Mouse (Mus musculus) retina, embryonic 14.5 days (tissue): ENCODE measurements around the gene Cpsf3.

Experiments used
- DNase-seq: peaks from one replicate; pipeline ENCODE4 v3.0.0-alpha.2; 2015; ENCODE audit warnings: low spot score

The Cpsf3 gene

DNA sequence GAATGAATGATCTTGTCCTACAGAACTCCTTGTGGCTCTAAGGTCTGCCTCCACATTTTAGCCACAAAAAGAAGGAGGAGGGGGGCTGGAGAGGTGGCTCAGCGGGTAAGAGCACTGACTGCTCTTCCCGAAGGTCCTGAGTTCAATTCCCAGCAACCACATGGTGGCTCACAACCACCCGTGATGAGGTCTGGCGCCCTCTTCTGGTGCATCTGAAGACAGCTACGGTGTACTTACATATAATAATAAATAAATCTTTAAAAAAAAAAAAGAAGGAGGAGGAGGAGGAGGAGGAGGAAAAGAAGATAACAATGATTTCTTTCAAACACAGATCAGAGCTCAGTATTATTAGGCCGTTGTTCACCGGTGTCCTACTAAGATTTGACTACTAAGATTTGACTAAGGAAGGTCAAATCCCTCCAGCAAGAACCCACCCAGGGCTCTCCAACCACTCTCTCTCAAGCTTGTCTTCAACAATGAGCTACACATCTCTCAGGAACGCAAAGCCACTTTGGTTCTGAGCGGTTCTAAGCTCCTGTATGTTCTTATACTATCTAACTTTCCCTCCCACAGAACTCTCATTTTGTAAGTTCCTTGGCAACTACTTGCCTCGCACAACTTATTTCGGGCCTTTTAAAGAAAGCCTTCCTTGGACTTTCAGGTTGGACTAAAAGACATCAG lies at the start of gene Cpsf3:
Cpsf3 (plus strand) TSS at position 631 of the 681 bp plus-strand sequence.
- no peak for DNase-seq

GRCm38 (mm10) chr12:21241965-21242364 lies 43.2 kb upstream of the Cpsf3 start:
- DNase-seq: no peak

DNA sequence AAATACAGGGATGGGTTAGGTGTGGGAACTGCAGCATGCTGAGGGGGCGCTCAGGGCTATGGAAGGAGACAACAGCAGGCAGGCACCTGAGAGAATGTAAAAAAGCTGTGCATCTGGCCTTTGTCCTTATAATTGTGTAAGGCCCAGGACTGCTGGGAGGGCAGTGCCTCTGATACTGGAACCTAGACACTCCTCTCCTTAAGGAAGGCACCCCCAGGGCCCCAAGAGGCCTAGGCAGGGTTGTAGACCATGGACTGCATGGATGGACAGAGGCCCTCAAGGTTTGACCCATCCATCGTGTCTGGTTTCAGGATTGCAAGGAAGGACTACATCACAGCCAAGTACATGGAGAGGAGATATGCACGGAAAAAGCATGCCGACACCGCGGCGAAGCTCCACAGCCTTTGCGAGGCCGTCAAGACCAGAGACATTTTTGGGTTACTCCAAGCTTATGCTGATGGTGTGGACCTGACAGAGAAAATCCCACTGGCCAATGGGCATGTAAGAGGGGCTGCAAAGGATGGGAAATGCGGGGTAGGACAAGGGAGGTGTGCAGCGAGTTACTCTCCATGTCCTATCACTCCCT lies 40.7 kb upstream of the Cpsf3 start:
- DNase-seq: no peak

DNA sequence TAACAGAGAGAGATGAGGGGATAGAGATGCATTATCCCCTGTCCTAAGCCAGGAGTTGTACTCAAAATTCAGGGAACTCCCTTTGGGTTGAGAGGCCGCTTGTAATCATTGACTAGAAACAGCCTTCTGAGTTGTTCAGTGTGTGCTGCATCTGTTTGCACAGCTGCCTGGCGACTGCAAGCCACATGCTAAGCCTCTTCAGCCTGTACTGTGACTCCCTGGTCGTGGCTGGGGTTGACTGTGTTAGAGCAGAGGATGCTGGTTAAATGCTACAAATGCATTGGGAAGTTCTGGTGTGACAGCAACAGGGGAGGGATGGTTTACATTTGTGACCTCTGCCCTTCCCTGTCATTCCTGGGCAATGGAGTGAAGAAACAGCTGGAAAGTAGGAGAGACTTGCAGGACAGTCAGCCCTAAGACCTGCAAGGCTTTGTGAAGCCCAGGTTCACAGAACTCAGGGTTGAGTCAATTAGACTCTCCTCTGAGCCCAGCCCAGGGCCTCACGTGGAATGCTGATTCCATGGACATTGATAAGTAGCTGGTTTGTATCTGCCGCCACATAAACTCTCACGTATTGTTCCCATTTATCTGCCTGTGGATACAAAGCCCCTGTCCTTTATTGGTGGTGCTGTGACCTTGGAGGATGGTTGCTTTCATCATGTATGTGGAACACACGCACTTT lies 37.3 kb upstream of the Cpsf3 start:
- DNase-seq: no peak

GRCm38 (mm10) chr12:21260494-21261256 lies 24.5 kb upstream of the Cpsf3 start:
- DNase-seq: no peak

GRCm38 (mm10) chr12:21261521-21261920 lies 23.7 kb upstream of the Cpsf3 start:
- DNase-seq: no peak

DNA sequence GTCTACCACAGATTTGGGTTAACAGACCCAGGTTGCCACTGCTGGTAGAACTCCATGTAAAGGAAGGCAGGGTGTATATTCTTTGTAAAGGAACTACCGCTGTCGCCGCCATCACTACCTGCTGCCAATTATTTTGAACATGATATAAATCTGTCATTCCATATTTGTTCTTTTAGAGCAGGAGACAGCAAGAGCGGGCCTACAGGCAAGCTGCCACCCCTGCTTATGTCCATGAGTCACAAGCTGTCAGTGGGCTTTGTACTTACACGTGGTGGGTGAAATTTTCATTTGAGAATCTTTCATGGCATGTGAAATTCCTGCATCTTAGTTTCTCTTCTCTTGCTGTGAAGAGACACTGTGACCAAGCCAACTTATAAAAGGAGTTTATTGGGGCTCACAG lies 21.9 kb upstream of the Cpsf3 start:
- DNase-seq: no peak

DNA sequence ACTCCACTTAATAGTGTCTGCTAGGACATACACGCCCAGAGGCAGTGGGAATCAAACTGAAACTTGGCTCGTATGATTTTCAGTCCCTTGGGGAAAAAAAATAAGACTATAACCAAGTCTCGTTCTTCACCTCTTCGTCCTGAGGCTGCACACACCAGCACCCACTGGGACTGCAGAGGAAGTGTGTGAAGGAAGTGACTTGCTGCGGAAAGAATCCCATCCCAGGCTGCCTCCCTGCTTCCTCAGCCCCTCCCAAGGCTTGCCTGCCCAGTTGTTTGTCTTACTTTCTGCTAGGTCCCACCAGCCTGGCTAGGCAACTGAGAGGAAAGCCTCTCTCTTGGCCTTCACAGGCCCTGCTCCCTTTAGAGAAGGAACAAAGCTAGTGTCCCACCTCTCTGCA lies 20.9 kb upstream of the Cpsf3 start:
- no peak for DNase-seq

GRCm38 (mm10) chr12:21264970-21265369 lies 20.2 kb upstream of the Cpsf3 start:
- no peak for DNase-seq

DNA sequence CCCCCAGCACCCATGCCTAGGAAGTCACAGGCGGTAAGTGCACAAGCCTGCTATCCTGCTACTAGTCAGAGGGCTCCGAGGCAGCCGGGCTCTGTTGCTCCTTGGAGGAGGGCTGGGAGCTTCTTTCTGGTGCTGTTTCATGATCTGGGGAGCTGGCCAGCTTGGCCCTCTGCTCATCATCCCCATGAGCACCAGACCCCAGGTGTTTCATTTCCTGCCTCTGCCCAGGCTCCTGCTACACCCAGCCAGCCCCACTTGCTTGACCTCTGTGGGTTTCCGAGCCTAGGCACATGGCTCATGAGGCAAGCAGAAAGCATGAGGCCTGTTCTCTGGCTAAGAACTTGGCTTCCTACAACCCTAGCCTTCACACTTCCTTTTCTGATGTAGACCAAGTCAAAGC lies 19.7 kb upstream of the Cpsf3 start:
- no peak for DNase-seq

DNA sequence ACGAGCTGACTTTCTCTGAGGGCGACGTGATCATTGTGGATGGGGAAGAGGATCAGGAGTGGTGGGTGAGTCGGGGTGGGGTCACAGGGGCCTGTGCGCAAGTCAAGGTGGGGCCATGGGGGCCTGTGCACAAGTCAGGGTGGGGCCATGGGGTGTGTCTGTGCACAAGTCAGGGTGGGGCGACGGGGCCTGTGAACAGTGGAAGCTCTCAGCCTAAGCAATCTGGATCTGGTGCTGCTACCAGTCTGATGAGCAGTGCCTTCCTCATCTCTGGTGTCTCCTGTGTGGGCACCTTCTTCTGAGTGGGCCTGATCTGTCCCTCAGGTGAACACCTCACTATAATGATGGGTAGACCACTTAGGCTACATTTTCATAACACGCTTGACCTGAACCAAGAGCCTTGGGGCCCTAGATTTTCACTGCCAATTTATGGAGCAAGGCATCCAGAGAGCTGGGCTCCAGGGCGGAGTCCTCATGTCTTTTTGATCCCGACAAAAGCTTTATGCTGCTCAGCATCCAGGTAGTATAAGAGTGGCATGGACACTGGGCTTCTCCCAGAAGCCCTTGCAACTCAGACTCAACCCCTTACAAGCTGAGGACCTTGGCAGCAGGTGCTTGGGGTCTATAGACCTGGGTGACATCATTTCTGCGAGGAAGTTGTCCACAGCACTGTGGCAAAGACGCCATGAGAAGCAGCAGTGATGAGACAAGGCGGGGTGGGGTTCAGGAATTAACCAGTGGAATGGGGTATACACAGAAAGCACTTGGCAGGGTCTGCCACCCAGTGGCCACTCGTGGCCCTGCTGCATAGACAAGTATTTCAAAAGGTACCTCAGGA lies 19.0 kb upstream of the Cpsf3 start:
- DNase-seq: peak; percentile 89

DNA sequence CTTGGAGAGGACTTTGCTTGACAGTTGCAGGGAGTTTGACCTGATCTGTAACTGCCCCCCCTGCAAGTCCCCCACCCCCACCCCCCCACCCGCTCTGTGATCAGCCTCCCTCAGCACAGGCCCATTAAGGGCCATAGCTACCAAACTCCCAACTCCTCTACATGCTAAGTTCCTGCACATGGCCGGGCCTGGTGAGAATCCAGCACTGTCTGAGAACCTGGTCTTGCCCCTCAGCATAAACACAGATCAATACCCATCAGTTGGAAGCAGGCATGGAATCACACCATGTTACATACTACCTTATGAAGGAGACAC lies 18.4 kb upstream of the Cpsf3 start:
- no peak for DNase-seq

DNA sequence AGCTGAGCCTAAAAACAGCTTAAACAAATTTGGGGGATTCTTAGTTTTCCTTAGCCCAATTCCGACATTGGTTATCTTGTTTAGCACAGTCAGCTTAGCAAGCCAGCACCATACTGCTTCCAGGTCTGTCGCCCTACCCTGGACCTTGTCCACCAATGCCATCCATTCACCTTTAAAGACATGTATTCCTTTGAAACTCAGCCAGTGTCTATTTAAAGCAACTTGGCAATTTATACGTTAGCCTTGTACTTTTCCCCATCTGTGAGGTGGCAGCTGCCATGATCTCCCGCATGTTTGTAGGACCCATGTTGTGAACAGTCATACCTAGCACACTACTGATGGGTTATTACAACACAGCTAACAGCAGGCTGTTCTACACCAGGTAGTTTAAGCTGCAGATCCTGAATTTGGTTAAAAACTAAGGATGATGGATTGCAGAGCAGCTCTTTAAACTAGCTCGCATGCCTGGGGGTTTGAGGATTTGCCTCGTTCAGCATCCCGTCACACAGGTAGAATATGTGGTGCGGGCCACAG lies 17.0 kb upstream of the Cpsf3 start:
- no peak for DNase-seq

DNA sequence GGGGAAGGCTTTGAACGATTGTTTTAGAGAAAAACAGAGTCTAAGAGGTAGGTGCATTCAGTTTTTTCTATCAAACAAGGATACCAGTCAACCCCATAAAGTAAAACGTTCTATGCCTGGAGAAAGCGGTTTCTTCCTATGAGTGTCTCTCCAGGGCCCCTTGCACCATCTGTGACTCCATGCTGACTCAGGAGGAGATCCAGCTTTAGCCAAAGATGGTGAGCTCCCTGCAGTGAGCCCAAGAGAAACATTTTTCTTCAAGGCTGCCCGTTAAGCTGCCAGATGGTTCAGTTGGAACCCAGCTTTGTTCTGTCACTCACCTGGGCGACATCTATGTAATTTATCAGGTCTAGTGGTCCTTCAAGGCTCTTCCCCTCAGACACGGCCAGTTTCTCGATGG lies 10.7 kb upstream of the Cpsf3 start:
- no peak for DNase-seq

DNA sequence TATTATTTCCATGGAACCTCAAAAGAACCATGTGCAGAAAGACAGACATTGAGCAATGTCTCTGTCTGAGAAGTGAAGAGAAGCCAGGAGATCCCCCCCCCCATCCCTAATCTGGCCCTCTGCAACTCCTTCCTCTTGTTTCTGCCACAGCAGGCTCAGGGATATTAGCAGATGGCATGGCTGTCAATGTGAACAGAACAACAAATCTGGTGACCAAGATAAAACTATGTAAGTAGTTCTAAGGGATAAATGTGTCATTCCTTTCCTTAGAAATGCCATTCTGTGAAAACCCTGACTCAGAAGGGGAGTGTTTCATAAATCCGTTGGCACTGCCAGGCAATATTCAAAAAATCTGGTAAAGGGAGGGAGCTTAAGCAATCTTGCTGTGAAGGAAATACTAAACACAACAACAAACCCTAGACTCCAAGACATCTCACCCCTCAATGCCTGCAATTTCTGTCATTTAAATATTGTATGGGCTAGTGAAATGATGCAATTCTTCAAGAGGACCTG lies 7.8 kb upstream of the Cpsf3 start:
- no peak for DNase-seq

DNA sequence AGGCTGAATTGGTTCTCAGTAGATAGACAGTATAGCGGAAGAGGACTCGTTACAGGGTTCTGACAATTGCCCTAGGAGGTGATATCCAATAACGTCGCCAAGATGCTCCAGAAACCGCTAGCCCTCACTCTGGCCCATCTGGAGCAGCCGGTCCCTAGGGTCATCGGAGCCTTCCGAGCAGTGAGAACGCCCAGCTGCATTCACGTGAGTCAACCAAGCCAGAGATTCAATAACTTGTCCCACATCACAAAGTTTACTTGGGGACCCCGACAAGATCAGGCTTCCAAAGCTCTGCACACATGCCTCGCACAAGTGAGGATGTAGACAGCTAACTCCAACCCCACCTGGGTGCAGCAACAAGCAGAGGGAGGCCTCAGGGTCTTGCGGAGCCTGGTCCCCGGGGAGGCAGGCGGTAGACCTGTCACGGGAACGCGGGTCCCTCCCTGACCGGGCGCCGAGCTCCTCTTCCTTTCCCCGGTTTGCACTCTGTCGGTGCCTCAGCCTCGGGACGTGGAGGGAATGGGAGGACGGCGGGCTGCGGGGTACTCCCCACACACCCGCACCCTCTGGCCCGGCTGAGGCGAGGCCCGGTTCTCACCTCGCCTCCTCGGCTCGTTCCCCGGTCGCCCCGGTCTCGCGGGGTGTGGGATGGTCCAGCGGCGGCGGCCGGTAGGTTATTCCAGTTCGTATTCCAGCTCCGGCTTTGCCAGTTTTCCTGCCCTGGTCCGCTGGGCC lies 484 bp downstream of the Cpsf3 start:
- no peak for DNase-seq

- DNase-seq: peak; percentile 96
Observed at GRCm38 (mm10) chr12:21286243-21286622, 1.0 kb downstream of the Cpsf3 start, which contains the start of gene Itgb1bp1. Itgb1bp1 (minus strand) TSS chr12:21286284.

GRCm38 (mm10) chr12:21286712-21287650 lies 1.8 kb downstream of the Cpsf3 start:
- no peak for DNase-seq

DNA sequence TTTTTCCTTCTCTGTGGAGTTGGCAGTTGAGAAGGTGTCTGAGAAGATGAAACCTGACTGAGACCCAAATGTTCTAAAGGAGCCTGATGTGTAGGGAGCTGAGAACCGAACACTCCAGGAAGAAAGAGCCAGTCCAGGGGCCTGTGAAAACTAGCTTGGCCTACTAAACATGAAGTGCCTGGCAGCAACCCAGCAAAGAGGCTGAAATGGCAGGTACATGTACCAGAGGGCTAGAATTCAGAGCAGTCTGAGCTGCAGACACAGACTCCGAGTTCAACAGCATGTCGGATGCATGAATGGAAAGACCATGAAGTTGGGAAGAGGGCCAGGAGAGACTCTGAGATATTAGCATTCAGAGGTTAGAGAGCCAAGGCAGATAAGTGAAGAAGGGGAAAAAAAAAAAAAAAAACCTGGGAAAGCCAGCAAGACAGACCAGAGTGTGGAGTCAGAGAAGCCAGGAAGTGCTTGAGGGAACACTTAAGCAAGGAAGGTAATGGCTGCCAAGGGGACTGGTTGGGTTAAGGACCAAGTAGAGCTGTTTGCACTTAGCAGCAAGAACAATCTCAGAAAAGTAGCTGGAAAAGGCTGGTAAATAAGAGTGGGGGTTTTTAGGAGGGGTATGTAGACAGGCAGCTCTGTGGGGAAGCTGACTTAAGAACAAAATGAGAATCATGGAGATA lies 3.7 kb downstream of the Cpsf3 start:
- DNase-seq: no peak
